Mouse (Mus musculus): Measurements from ENCODE around the gene Dpysl4.

GRCm38 (mm10) chr7:139089892-139090874 lies 4.4 kb downstream of the Dpysl4 start:
- TF ChIP-seq GATA1 (IDR thresholded peaks at IDR 0.05; ENCODE audit: low read length) (no peak), TAL1 (IDR thresholded peaks at IDR 0.05; ENCODE audit: low read length) (no peak)
